Mouse (Mus musculus) ES-Bruce4 (cell line): ENCODE measurements around the gene Card14.

Experiments used
- CTCF ChIP-seq: IDR thresholded peaks from one replicate; pipeline ENCODE4 v1.8.1; 2011; ENCODE audit warnings: low read depth, low read length
- EP300 ChIP-seq: IDR thresholded peaks from 2 replicates; pipeline ENCODE4 v1.6.1; 2011; ENCODE audit warnings: low read depth, low read length; ENCODE audit not compliant: insufficient read depth
- POLR2A ChIP-seq: IDR thresholded peaks from one replicate; pipeline ENCODE4 v1.8.1; 2011; ENCODE audit warnings: low read length; ENCODE audit not compliant: insufficient read depth

DNA sequence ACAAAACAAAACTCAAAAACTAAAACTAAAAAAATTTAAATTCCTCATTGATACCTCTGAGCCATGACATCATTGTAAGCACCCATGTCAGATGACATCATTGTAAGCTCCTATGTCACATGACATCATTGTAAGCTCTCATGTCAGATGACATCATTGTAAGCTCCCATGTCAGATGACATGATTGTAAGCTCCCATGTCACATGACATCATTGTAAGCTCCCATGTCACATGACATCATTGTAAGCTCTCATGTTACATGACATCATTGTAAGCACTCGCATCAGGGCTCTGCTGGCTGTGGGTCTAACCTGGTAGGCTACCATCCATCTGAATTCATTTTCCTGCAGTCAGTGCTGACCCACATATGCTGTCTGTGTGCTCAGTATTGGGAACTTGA lies 71.0 kb downstream of the Card14 start:
- TF ChIP-seq POLR2A (no peak), CTCF (no peak), EP300 (no peak)
